Comparison of ENCODE assay signal across 16 mouse cellular contexts in the genomic region with DNA sequence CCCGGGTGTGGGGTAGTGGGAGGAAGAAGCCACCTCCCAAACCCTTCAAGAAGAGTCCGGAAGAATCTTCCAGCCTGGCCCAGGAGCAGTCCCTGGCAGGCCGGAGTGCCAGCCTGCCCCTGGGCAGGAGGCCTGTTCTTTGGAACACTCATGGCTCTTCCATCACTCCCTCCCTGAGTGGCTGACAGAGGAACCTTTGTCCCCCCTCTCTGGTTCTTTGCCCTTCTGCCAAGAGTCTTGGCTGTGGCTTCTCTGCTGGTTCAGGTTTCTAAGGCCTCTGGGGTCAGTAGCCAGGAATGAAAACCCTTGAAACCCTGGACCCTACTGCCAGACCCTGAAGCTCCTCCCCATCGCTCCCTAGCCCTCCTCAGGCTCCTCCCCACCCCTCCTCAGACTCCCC. TPM values are rescaled to one million over a fixed set of nuclear protein-coding genes. Genes with fewer than 3 reads are reported as not detected.
A peak's percentile ranks its signal among the peaks of the same experiment; 100 is the strongest.
DNase-seq lines count a peak whose midpoint lies in the region; ATAC-seq and TF ChIP-seq lines count a peak whose summit lies in the region.
"Had no signal": no experiment of that assay in that cellular context is flagged by ENCODE, and none has a peak within 500 bp of the region (broad histone marks: within the 10 kb centered on the region; RNA-seq: fewer than 3 reads in every experiment).

No protein-coding gene starts in this region.

- no peak overlapping the region for H3K4me2 ChIP-seq in forebrain, embryonic 16.5 days (ENCODE audit: low read length)
- no peak overlapping the region for H3K4me2 ChIP-seq in forebrain, embryonic 13.5 days
- no peak overlapping the region for H3K4me2 ChIP-seq in midbrain, postnatal 0 days (ENCODE audit: low read depth, low read length, poor library complexity, severe bottlenecking)
- no peak overlapping the region for H3K4me2 ChIP-seq in midbrain, embryonic 15.5 days
- H3K4me2 ChIP-seq: heart, embryonic 12.5 days; lung, embryonic 15.5 days had no signal

- H3K4me3 ChIP-seq in forebrain, embryonic 16.5 days (replicated peaks; ENCODE audit: low read length): no peak overlapping the region
- no peak overlapping the region for H3K4me3 ChIP-seq in forebrain, embryonic 13.5 days
- no peak overlapping the region for H3K4me3 ChIP-seq in midbrain, postnatal 0 days (ENCODE audit: low read depth, low read length)
- H3K4me3 ChIP-seq in midbrain, embryonic 15.5 days: no peak overlapping the region
- H3K4me3 ChIP-seq: embryonic facial prominence, embryonic 10.5 days; heart, embryonic 12.5 days; lung, embryonic 15.5 days had no signal

- peak; percentile 20; the same call in 1 of the 2 replicates for ATAC-seq in forebrain, embryonic 16.5 days
- ATAC-seq in forebrain, embryonic 13.5 days: no peak
- no peak for ATAC-seq in midbrain, postnatal 0 days (ENCODE audit: low FRiP score)
- no peak for ATAC-seq in midbrain, embryonic 15.5 days (replicated peaks)

- DNase-seq in kidney, adult 11 months: peak; percentile 67
- DNase-seq in kidney, postnatal 10 days: no peak
- DNase-seq in midbrain, postnatal 0 days (ENCODE audit: low spot score): peak; percentile 83
- no peak for DNase-seq in adrenal gland, adult 8-10 months
- DNase-seq: adrenal gland, postnatal 36 days; B cell, adult 2 months; heart, postnatal 4 days; liver; thymus, postnatal 4 days had no signal

- H3K9me3 ChIP-seq in forebrain, embryonic 16.5 days (ENCODE audit: control insufficient read depth, low read length): no peaks in the 10 kb centered on the region
- H3K9me3 ChIP-seq in forebrain, embryonic 13.5 days (replicated peaks): no peaks in the 10 kb centered on the region
- no peaks in the 10 kb centered on the region for H3K9me3 ChIP-seq in midbrain, postnatal 0 days (ENCODE audit: low read length)
- H3K9me3 ChIP-seq in midbrain, embryonic 15.5 days: no peaks in the 10 kb centered on the region
- H3K9me3 ChIP-seq: embryonic facial prominence, embryonic 10.5 days; heart, embryonic 12.5 days; lung, embryonic 15.5 days had no signal

- WGBS in forebrain, embryonic 16.5 days: 70% methylated on average over 4 of the region's 4 CpGs
- WGBS in forebrain, embryonic 13.5 days: 83% methylated on average over 4 of the region's 4 CpGs
- 79% methylated on average over 4 of the region's 4 CpGs for WGBS in midbrain, postnatal 0 days
- 83% methylated on average over 4 of the region's 4 CpGs for WGBS in midbrain, embryonic 15.5 days

- peaks cover 3% of the 10 kb centered on the region; the same call in 1 of the 2 replicates for H3K4me1 ChIP-seq in forebrain, embryonic 16.5 days (replicated peaks; ENCODE audit: control insufficient read depth, insufficient read depth, low read length)
- H3K4me1 ChIP-seq in forebrain, embryonic 13.5 days: no peaks in the 10 kb centered on the region
- H3K4me1 ChIP-seq in midbrain, postnatal 0 days (ENCODE audit: insufficient read depth, low read length): peaks cover 3% of the 10 kb centered on the region; the same call in 1 of the 2 replicates
- no peaks in the 10 kb centered on the region for H3K4me1 ChIP-seq in midbrain, embryonic 15.5 days

- no peak overlapping the region for H3K27ac ChIP-seq in forebrain, embryonic 16.5 days (ENCODE audit: low read length)
- no peak overlapping the region for H3K27ac ChIP-seq in forebrain, embryonic 13.5 days
- no peak overlapping the region for H3K27ac ChIP-seq in midbrain, postnatal 0 days (ENCODE audit: low read depth, low read length)
- no peak overlapping the region for H3K27ac ChIP-seq in midbrain, embryonic 15.5 days
- H3K27ac ChIP-seq: embryonic facial prominence, embryonic 10.5 days; lung, embryonic 15.5 days; stomach, postnatal 0 days had no signal

- no peaks in the 10 kb centered on the region for H3K36me3 ChIP-seq in forebrain, embryonic 16.5 days (ENCODE audit: control insufficient read depth, insufficient read depth)
- no peaks in the 10 kb centered on the region for H3K36me3 ChIP-seq in forebrain, embryonic 13.5 days (ENCODE audit: poor library complexity, severe bottlenecking)
- H3K36me3 ChIP-seq in midbrain, postnatal 0 days (ENCODE audit: insufficient read depth, low read length): no peaks in the 10 kb centered on the region
- H3K36me3 ChIP-seq in midbrain, embryonic 15.5 days (replicated peaks): no peaks in the 10 kb centered on the region
- H3K36me3 ChIP-seq: embryonic facial prominence, embryonic 10.5 days; heart, embryonic 12.5 days; lung, embryonic 15.5 days had no signal

- no peak for TF ChIP-seq CTCF in midbrain, postnatal 0 days (IDR thresholded peaks at IDR 0.05)

- H3K27me3 ChIP-seq in forebrain, embryonic 16.5 days (replicated peaks; ENCODE audit: control insufficient read depth, insufficient read depth, low read length): no peaks in the 10 kb centered on the region
- H3K27me3 ChIP-seq in forebrain, embryonic 13.5 days: no peaks in the 10 kb centered on the region
- H3K27me3 ChIP-seq in midbrain, postnatal 0 days (ENCODE audit: insufficient read depth, low read length): no peaks in the 10 kb centered on the region
- no peaks in the 10 kb centered on the region for H3K27me3 ChIP-seq in midbrain, embryonic 15.5 days (replicated peaks)
- H3K27me3 ChIP-seq: lung, embryonic 15.5 days had no signal

- H3K9ac ChIP-seq in forebrain, embryonic 16.5 days (replicated peaks; ENCODE audit: low read depth, low read length): no peak overlapping the region
- H3K9ac ChIP-seq in forebrain, embryonic 13.5 days: no peak overlapping the region
- no peak overlapping the region for H3K9ac ChIP-seq in midbrain, postnatal 0 days (replicated peaks; ENCODE audit: low read length, poor library complexity, severe bottlenecking)
- no peak overlapping the region for H3K9ac ChIP-seq in midbrain, embryonic 15.5 days
- H3K9ac ChIP-seq: heart, embryonic 12.5 days; lung, embryonic 15.5 days had no signal

RNA-seq across cellular contexts. Expression of a gene that starts 12.6 kb away (rescaled TPM):
- polyA plus RNA-seq in forebrain, embryonic 16.5 days (2015; fragmentation: Nextera tagmentation; extraction: Ambion mirVana): 2.3 and 2.7 TPM in 2 replicates
- 1.1 and 1.3 TPM in 2 replicates for polyA plus RNA-seq in forebrain, embryonic 13.5 days (2015; fragmentation: Nextera tagmentation; extraction: Ambion mirVana)
- 2.7 and 3.6 TPM in 2 replicates for total RNA-seq in midbrain, postnatal 0 days (2014; rRNA removed)
- polyA plus RNA-seq in midbrain, postnatal 0 days (2015; fragmentation: Nextera tagmentation; extraction: Ambion mirVana): 0.63 and 1.1 TPM in 2 replicates
- 2.0 and 2.8 TPM in 2 replicates for polyA plus RNA-seq in midbrain, embryonic 15.5 days (2015; fragmentation: Nextera tagmentation; extraction: Ambion mirVana)
- total RNA-seq in adrenal gland, adult 8-10 months (2022): 10 to 100 TPM; 14.2 to 27.6 (median 21.2) TPM

Comparison
In these comparisons a context has a peak if more than half of its experiments do, and no peak if none do; other contexts are left out.
1. DNase-seq: peak in kidney, adult 11 months (single experiment) and midbrain, postnatal 0 days (single experiment); none in kidney, postnatal 10 days (single experiment) and adrenal gland, adult 8-10 months (single experiment).